Mouse (Mus musculus) myocyte (in vitro differentiated cells): ENCODE data around the gene Psmd3.
"Not testable (repeated sequence)": the region's sequence is repeated elsewhere in the genome, so short reads cannot be mapped to it uniquely, and the experiment has no call there.

Experiments
- E2F4 ChIP-seq: IDR thresholded peaks from one replicate; pipeline ENCODE4 v1.6.1; 2011; ENCODE audit warnings: mild to moderate bottlenecking, control low read depth, moderate library complexity; ENCODE audit not compliant: insufficient read depth
- POLR2A ChIP-seq: IDR thresholded peaks from one replicate; pipeline ENCODE4 v1.6.1; 2011; ENCODE audit warnings: low read depth, mild to moderate bottlenecking, control low read depth, moderate library complexity; ENCODE audit not compliant: insufficient read length
- POLR2AphosphoS2 ChIP-seq: IDR thresholded peaks from one replicate; pipeline ENCODE4 v1.6.1; 2011; ENCODE audit warnings: low read depth, control low read depth; ENCODE audit not compliant: insufficient read length
- TCF12 ChIP-seq: IDR thresholded peaks from one replicate; pipeline ENCODE4 v1.6.1; 2011; ENCODE audit warnings: mild to moderate bottlenecking, control low read depth; ENCODE audit not compliant: poor library complexity, insufficient read depth, severe bottlenecking

DNA sequence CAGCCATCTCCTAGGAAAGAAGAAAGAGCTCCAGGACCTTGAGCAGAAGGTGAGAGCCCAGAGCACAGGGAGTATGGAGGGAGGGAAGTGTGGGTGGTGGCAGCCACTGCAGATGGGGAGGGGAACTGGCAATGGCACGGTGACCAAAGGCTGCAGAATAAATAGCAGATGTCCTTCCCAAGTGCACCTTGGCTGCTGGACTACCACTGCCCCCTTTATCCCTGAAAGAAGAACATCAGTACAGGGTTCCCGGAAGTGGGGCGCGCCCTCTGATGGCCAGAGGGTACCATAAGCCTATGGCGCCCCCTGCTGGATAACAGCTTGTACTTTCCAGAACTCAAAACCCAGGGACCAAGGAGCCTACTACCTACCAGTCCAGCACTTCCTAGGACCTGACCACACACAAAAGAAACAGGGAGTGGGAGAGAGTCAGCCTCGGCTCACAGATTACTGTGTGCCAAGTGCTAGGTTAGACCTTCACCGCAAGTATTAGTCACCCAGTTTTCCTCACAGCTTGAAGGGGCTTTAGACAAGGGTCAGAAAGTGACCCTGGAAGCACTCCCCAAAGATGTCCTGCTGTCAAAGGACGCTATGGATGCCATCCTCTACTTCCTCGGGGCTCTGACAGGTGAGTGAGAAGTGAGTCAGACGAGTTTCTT, 46.9 kb upstream of the Psmd3 start:
- TF ChIP-seq POLR2AphosphoS2, E2F4, TCF12, POLR2A: not testable (repeated sequence)
